Mouse (Mus musculus): Measurements from ENCODE around the gene Engase. TPM values are rescaled to one million over a fixed set of nuclear protein-coding genes. Genes with fewer than 3 reads are reported as not detected.

Engase gene
- polyA plus RNA-seq (2014; fragmentation: Nextera tagmentation; extraction: Ambion mirVana) = 3.9 and 4.9 TPM in 2 replicates

DNA sequence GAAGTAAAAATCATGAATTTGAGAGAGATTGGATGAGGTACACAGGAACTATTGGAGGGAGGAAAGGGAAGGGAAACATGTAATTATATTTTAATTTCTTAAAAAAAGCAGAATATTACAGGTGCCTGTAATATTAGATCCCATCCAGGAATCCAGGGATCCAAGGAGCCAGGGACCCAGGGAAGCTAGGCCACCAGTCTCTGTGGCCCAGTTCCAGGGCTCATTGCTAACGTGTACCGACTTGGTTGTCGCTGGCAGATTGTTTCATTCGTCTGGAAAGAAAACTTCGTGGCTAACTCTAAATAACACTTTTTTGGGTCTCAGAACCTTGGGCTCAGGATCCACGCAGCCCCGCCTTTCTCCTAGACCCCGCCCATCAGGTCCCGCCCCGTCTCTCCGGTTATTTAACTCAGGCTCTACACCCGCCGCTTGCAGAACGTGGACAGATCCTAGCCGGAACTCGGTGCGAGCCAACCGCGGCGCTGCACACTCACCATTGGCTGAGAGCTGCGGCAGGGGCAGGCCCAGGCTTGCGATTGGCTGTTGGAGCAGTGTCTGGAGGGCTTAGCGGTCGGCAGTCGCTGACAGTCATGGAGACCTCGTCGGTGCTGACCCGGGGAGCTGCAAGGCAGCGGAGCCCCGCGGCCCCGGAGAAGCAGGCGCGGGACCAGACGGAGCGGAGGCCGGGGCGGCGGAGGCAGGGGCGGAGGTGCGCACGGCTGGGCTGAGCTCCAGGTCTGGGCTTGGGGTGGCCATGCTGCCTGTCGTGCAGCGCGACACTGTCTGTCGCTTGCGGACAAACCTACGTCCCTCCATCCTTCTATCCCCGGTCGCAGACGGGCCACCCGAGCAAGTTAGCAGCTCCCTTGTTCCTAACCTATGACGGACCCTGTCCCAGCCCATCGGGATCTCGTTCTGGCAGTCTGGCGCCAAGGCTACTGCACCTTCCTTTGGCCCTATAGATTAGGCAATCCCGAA is at the start of gene Engase:
Gene Engase (plus strand): TSS at position 434 of the 978 bp plus-strand sequence.
- under 1% methylated on average over 57 of the region's 57 CpGs for WGBS

GRCm38 (mm10) chr11:118427266-118427779 is 49.3 kb upstream of the Engase start:
- ATAC-seq = no peak
- Histone ChIP-seq H3K4me1 (ENCODE audit: control insufficient read depth, insufficient read depth, low read length) (peaks cover 25% of the 10 kb centered on the region), H3K4me3 (ENCODE audit: low read depth, low read length) (no peak overlapping the region), H3K36me3 (ENCODE audit: control insufficient read depth, insufficient read depth, low read length) (no peaks in the 10 kb centered on the region), H3K4me2 (ENCODE audit: low read length) (no peak overlapping the region), H3K9me3 (replicated peaks; ENCODE audit: control insufficient read depth, low read length) (no peaks in the 10 kb centered on the region), H3K27me3 (replicated peaks; ENCODE audit: control insufficient read depth, insufficient read depth, low read length) (peaks cover 4% of the 10 kb centered on the region; the same call in 1 of the 2 replicates), H3K9ac (ENCODE audit: low read length) (peak overlapping the region; percentile 21; the same call in 1 of the 2 replicates), H3K27ac (ENCODE audit: low read depth, low read length) (no peak overlapping the region)
- no peak for DNase-seq (ENCODE audit: low spot score)
- 58% methylated on average over 3 of the region's 3 CpGs for WGBS

More for the DNA sequence above, at the start of gene Engase:
- Histone ChIP-seq H3K27ac (ENCODE audit: low read depth, low read length) (0 out of 2 replicates have a peak within 1 kb of the TSS, but pooled peaks have one; percentile 39), H3K4me1 (ENCODE audit: control insufficient read depth, insufficient read depth, low read length) (peaks cover 5% of the 10 kb centered on the region; the same call in 1 of the 2 replicates), H3K4me3 (ENCODE audit: low read depth, low read length) (peak within 1 kb of the TSS; percentile 67), H3K4me2 (ENCODE audit: low read length) (peak within 1 kb of the TSS; percentile 88), H3K36me3 (ENCODE audit: control insufficient read depth, insufficient read depth, low read length) (no peaks in the 10 kb centered on the region), H3K27me3 (replicated peaks; ENCODE audit: control insufficient read depth, insufficient read depth, low read length) (no peaks in the 10 kb centered on the region), H3K9ac (ENCODE audit: low read length) (peak within 1 kb of the TSS; percentile 74), H3K9me3 (replicated peaks; ENCODE audit: control insufficient read depth, low read length) (no peaks in the 10 kb centered on the region)
- ATAC-seq (peak; percentile 100), DNase-seq (ENCODE audit: low spot score) (peak; percentile 96)

GRCm38 (mm10) chr11:118427986-118428385 is 48.6 kb upstream of the Engase start, which contains the start of gene C1qtnf1:
TSS of gene C1qtnf1 (plus strand) at chr11:118428203.
- WGBS = 3% methylated on average over 8 of the region's 8 CpGs
- Histone ChIP-seq H3K27ac (ENCODE audit: low read depth, low read length) (no peak within 1 kb of the TSS), H3K9me3 (replicated peaks; ENCODE audit: control insufficient read depth, low read length) (no peaks in the 10 kb centered on the region), H3K4me1 (ENCODE audit: control insufficient read depth, insufficient read depth, low read length) (peaks cover 25% of the 10 kb centered on the region), H3K9ac (ENCODE audit: low read length) (peak within 1 kb of the TSS; percentile 40), H3K4me2 (ENCODE audit: low read length) (peak within 1 kb of the TSS; percentile 41), H3K4me3 (ENCODE audit: low read depth, low read length) (0 out of 2 replicates have a peak within 1 kb of the TSS, but pooled peaks have one; percentile 1), H3K27me3 (replicated peaks; ENCODE audit: control insufficient read depth, insufficient read depth, low read length) (peaks cover 4% of the 10 kb centered on the region; the same call in 1 of the 2 replicates), H3K36me3 (ENCODE audit: control insufficient read depth, insufficient read depth, low read length) (no peaks in the 10 kb centered on the region)
- ATAC-seq (no peak), DNase-seq (ENCODE audit: low spot score) (peak; percentile 37)

- Histone ChIP-seq H3K36me3 (ENCODE audit: control insufficient read depth, insufficient read depth, low read length) (no peaks in the 10 kb centered on the region), H3K4me2 (ENCODE audit: low read length) (peak overlapping the region; percentile 41), H3K4me1 (ENCODE audit: control insufficient read depth, insufficient read depth, low read length) (peaks cover 24% of the 10 kb centered on the region), H3K9ac (ENCODE audit: low read length) (peak overlapping the region; percentile 40), H3K27me3 (replicated peaks; ENCODE audit: control insufficient read depth, insufficient read depth, low read length) (peaks cover 4% of the 10 kb centered on the region; the same call in 1 of the 2 replicates), H3K4me3 (ENCODE audit: low read depth, low read length) (0 out of 2 replicates have a peak overlapping the region, but pooled peaks have one; percentile 1), H3K9me3 (replicated peaks; ENCODE audit: control insufficient read depth, low read length) (no peaks in the 10 kb centered on the region), H3K27ac (ENCODE audit: low read depth, low read length) (no peak overlapping the region)
- 7% methylated on average over 11 of the region's 11 CpGs for WGBS
- DNase-seq (ENCODE audit: low spot score) (no peak), ATAC-seq (no peak)
These were observed 48.2 kb upstream of the Engase start for GRCm38 (mm10) chr11:118428460-118428868.

GRCm38 (mm10) chr11:118428944-118429709 is 47.5 kb upstream of the Engase start:
- WGBS = 71% methylated on average over 8 of the region's 8 CpGs
- H3K9me3 ChIP-seq (replicated peaks; ENCODE audit: control insufficient read depth, low read length) = no peaks in the 10 kb centered on the region
- peaks cover 4% of the 10 kb centered on the region; the same call in 1 of the 2 replicates for H3K27me3 ChIP-seq (replicated peaks; ENCODE audit: control insufficient read depth, insufficient read depth, low read length)
- H3K27ac ChIP-seq (ENCODE audit: low read depth, low read length) = no peak overlapping the region
- no peak for DNase-seq (ENCODE audit: low spot score)
- no peaks in the 10 kb centered on the region for H3K36me3 ChIP-seq (ENCODE audit: control insufficient read depth, insufficient read depth, low read length)
- ATAC-seq = no peak
- peak overlapping the region; percentile 41; the same call in 1 of the 2 replicates for H3K4me2 ChIP-seq (ENCODE audit: low read length)
- no peak overlapping the region for H3K9ac ChIP-seq (ENCODE audit: low read length)
- H3K4me1 ChIP-seq (ENCODE audit: control insufficient read depth, insufficient read depth, low read length) = peaks cover 24% of the 10 kb centered on the region
- 0 out of 2 replicates have a peak overlapping the region, but pooled peaks have one; percentile 1 for H3K4me3 ChIP-seq (ENCODE audit: low read depth, low read length)

GRCm38 (mm10) chr11:118430291-118430885 is 46.2 kb upstream of the Engase start:
- ATAC-seq (no peak), DNase-seq (ENCODE audit: low spot score) (no peak)
- Histone ChIP-seq H3K4me1 (ENCODE audit: control insufficient read depth, insufficient read depth, low read length) (peaks cover 20% of the 10 kb centered on the region), H3K9me3 (replicated peaks; ENCODE audit: control insufficient read depth, low read length) (no peaks in the 10 kb centered on the region), H3K4me3 (ENCODE audit: low read depth, low read length) (no peak overlapping the region), H3K4me2 (ENCODE audit: low read length) (no peak overlapping the region), H3K36me3 (ENCODE audit: control insufficient read depth, insufficient read depth, low read length) (no peaks in the 10 kb centered on the region), H3K9ac (ENCODE audit: low read length) (no peak overlapping the region), H3K27ac (ENCODE audit: low read depth, low read length) (no peak overlapping the region), H3K27me3 (replicated peaks; ENCODE audit: control insufficient read depth, insufficient read depth, low read length) (peaks cover 4% of the 10 kb centered on the region; the same call in 1 of the 2 replicates)
- WGBS = 23% methylated on average over 4 of the region's 4 CpGs

DNA sequence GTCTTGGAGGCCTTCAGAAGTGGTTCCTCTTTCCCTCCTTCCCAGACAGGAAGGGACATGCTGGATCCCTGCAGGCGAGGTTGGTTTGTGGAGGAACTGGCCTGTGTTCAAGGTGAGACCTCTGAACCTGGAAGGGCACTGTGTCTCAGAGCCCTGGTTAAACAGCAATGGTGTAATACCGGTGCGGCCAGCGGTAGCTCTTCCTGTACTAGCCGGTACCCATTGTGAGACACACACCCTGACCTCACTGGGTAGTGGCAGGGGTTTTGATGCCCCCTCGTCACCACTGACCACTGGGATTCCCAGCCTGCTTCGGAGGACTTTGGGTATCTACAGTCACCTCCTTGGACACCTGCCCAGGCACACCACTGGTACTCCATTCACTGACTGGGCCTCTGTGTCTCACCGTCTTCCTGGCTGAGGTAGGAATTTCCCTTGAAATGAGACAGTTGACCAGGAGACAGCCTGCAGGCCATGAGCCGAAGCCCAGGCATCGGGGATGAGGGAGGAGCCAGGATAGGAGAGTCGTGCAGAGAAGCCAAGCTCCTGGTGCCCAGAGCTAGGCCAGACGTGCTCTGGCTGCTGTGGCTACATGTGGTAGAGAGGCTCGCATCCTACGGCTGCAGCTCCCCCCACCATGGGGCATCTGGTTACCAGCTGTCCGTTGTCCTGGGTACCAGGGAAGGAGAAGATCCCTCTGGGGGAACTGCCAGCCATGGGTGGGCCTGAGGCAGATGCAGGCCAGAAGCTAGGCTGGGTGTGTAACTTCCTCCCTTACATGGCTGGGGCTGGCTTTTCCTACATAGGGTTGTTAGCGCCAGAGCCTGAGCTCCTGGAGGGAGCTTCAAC is 45.3 kb upstream of the Engase start:
- Histone ChIP-seq H3K36me3 (ENCODE audit: control insufficient read depth, insufficient read depth, low read length) (no peaks in the 10 kb centered on the region), H3K27me3 (replicated peaks; ENCODE audit: control insufficient read depth, insufficient read depth, low read length) (peaks cover 4% of the 10 kb centered on the region; the same call in 1 of the 2 replicates), H3K4me3 (ENCODE audit: low read depth, low read length) (no peak overlapping the region), H3K4me2 (ENCODE audit: low read length) (no peak overlapping the region), H3K27ac (ENCODE audit: low read depth, low read length) (no peak overlapping the region), H3K9ac (ENCODE audit: low read length) (no peak overlapping the region), H3K4me1 (ENCODE audit: control insufficient read depth, insufficient read depth, low read length) (peaks cover 24% of the 10 kb centered on the region), H3K9me3 (replicated peaks; ENCODE audit: control insufficient read depth, low read length) (no peaks in the 10 kb centered on the region)
- ATAC-seq (no peak), DNase-seq (ENCODE audit: low spot score) (no peak)
- WGBS = 81% methylated on average over 16 of the region's 16 CpGs

Data from forebrain, embryonic 14.5 days (tissue).